Mouse (Mus musculus) Patski (cell line): ENCODE measurements at regions not wholly inside any gene's neighbourhood (a gene's known extent, or its start where the extent isn't known, plus 50 kb on each side); places are given as distances from the start of the nearest gene placed in this dataset.

ENCODE experiments used
- ATAC-seq: fragments of 100-300 bp; one replicate; pipeline ENCODE4 v1.8.0; 2021
- CTCF ChIA-PET: fragments of 350-600 bp; sonication (Branson Sonifier 250); formaldehyde crosslinking; loops from one replicate; lab custom pipeline; 2022; ENCODE audit warnings: inconsistent platforms; lab: Charles Lee
- POLR2A ChIA-PET: fragments of 350-600 bp; sonication (Branson Sonifier 250); formaldehyde crosslinking; loops from one replicate; lab custom pipeline; 2022; ENCODE audit warnings: antibody characterized with exemption, inconsistent platforms; lab: Charles Lee
- DNase-seq: peaks from one replicate; pipeline ENCODE4 v3.0.0-alpha.2; 2011; ENCODE audit warnings: low read depth, low spot score
- H3K27me3 ChIP-seq: fragments of 371-371 bp; one replicate; pipeline ENCODE4 v1.5.1; 2021
- CTCF ChIP-seq: fragments of 100-300 bp; IDR thresholded peaks from one replicate; pipeline ENCODE4 v1.5.1; 2021
- in situ Hi-C: fragments of 300-500 bp; cut with MboI; formaldehyde crosslinking; loops from 3 replicates; pipeline ENCODE4 v1.11.1; 2018; ENCODE audit warnings: low pct_unique_long_range_greater_than_20kb, mixed read lengths

DNA sequence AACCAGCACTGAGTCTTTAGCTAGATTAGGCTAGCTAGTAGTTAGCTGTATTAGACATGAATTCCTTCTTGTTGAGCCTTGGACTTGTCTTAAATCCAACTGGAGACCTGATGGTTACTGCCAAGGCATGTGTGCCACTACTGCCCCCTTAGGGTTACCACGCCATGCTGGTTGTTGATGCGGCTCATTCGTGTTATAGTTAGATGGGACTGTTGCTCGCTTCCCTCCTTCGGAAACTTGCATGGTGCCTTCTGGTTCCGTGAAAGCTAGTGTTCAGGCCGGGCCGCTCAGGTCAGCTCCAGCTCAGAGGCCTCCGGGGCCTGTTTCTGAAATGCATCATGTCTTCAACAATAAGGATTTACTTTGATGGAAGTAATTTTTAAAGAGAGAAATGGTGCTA, 79.6 kb downstream of the Pttg1 start:
- no peak for DNase-seq
- no peak for TF ChIP-seq CTCF
- peaks cover 14% of the 10 kb centered on the region for H3K27me3 ChIP-seq
- CTCF ChIA-PET, result interaction anchor here (0.6 kb wide), 1 partner anchor 300 kb away, joined by 3 read pairs; no protein-coding TSS in a partner anchor
- no peak for ATAC-seq
- POLR2A ChIA-PET, result no interaction called here
- in situ Hi-C loops, result no loop called here

DNA sequence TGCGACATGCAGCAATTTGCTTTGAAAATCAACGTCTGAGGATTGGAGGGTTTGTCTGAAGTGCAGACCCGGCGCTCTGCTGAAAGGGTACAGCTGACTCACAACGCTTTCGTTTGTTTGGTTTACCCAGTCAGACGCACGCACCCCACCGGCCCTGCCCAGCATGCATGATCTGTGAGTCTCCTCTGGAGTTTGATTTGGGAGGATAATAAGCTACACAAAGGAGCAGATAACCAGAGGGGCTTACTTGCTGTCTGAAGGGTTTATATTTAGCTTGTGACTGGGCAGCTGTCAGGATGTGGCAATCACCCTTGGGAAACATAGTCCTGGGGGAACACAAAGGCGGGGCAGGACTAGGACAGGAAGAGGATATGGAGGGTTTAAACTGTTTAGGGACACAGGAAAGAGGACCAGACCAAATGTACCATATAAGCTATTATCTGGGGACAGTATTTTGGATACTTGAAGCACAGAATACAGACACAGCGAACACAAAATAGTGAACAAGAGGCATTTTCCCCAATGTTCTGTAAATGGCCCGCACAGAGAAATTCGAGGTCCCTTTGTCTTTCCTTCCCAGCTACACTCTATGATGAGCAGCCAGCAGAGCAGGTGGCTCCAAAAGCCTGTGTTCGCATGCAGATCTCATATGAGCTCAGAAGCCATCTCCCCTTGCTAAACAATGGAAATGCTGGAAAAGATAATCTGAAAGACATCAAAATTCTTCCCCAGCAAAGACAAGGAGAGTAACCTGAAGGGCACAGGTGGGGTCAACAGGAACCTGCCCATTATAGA, 81.1 kb downstream of the Pttg1 start:
- ATAC-seq, result no peak
- ChIA-PET CTCF (no interaction called here), POLR2A (no interaction called here)
- in situ Hi-C loops, result no loop called here
- DNase-seq, result no peak
- H3K27me3 ChIP-seq, result peaks cover 20% of the 10 kb centered on the region
- TF ChIP-seq CTCF, result no peak

DNA sequence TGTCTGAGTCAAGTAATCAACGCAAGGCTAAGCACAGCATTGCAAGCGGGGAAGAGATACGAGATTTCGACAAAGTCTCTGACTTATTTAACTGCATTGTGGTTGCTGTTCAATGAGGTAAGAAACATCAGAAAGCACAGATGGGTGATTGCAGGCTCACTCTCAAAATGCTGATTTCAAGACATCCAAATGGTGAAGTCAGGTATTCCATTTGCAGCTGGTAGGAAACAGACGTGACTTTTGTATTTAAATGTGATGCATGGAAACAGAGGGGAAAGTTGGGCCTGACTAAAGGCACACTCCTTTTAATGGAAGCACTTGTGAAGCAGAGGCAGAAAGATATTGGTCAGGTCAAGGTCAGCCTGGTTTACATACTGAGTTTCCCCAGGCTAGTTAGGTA, 82.5 kb downstream of the Pttg1 start:
- peaks cover 23% of the 10 kb centered on the region for H3K27me3 ChIP-seq
- POLR2A ChIA-PET, result no interaction called here
- no peak for TF ChIP-seq CTCF
- CTCF ChIA-PET, result no interaction called here
- DNase-seq (no peak), ATAC-seq (no peak)
- in situ Hi-C loops, result no loop called here

GRCm38 (mm10) chr11:43338377-43338993, 87.6 kb downstream of the Pttg1 start:
- ATAC-seq (no peak), DNase-seq (no peak)
- no peak for TF ChIP-seq CTCF
- ChIA-PET POLR2A (no interaction called here), CTCF (no interaction called here)
- in situ Hi-C loops, result no loop called here
- peaks cover 22% of the 10 kb centered on the region for H3K27me3 ChIP-seq

GRCm38 (mm10) chr11:43335668-43336265, 90.3 kb downstream of the Pttg1 start:
- DNase-seq (no peak), ATAC-seq (no peak)
- ChIA-PET POLR2A (no interaction called here), CTCF (no interaction called here)
- in situ Hi-C loops, result no loop called here
- peaks cover 14% of the 10 kb centered on the region for H3K27me3 ChIP-seq
- TF ChIP-seq CTCF, result no peak

DNA sequence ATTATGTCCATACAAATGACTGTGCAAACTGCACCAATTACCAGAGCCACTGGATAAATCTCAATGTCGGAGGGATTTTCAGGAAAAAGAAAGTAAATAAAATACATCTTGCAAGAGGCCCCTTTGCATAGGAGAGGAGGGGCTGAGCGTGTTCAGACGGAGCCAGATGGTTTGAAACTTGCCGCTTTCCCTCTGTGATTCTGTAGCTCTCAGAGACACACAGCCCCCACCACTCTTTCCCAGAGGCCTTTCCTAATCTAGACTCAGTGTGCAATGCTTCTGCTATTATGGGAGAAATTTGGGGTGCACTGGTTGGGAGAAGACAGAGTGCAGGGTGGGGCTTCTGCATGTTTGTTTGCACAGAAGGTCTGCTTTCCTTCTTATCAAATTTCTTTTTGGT, 92.5 kb downstream of the Pttg1 start:
- H3K27me3 ChIP-seq, result peaks cover 11% of the 10 kb centered on the region
- no peak for TF ChIP-seq CTCF
- DNase-seq, result no peak
- in situ Hi-C loops, result no loop called here
- ChIA-PET CTCF (no interaction called here), POLR2A (no interaction called here)
- ATAC-seq, result no peak

GRCm38 (mm10) chr11:43313996-43314395, 112.1 kb downstream of the Pttg1 start:
- in situ Hi-C loops, result no loop called here
- peaks cover 7% of the 10 kb centered on the region for H3K27me3 ChIP-seq
- ATAC-seq, result no peak
- DNase-seq, result no peak
- ChIA-PET POLR2A (no interaction called here), CTCF (no interaction called here)
- no peak for TF ChIP-seq CTCF
